Mouse (Mus musculus) hindbrain, postnatal 0 days (tissue): ENCODE results near the gene Rad54l. TPM values are rescaled to one million over a fixed set of nuclear protein-coding genes. Genes with fewer than 3 reads are reported as not detected.
A peak's percentile ranks its signal among the peaks of the same experiment; 100 is the strongest.

Experiments used
- ATAC-seq: fragments of 200-750 bp; cut with Nextera tagmentation; 2 replicates; pipeline ENCODE4 v1.8.0; 2017; ENCODE audit warnings: mild to moderate bottlenecking, moderate TSS enrichment, moderate library complexity
- DNase-seq: peaks from one replicate; pipeline ENCODE4 v3.0.0-alpha.2; 2015; ENCODE audit warnings: low spot score
- H3K27ac ChIP-seq: fragments of 300-500 bp; sonication (generic); 2 replicates; pipeline ENCODE4 v1.5.1; 2014; ENCODE audit warnings: mild to moderate bottlenecking
- H3K27me3 ChIP-seq: fragments of 300-500 bp; sonication (generic); 2 replicates; pipeline ENCODE4 v1.6.1; 2014; ENCODE audit warnings: low read length, mixed read lengths; ENCODE audit not compliant: insufficient read depth
- H3K36me3 ChIP-seq: fragments of 300-500 bp; sonication (generic); 2 replicates; pipeline ENCODE4 v1.6.1; 2014; ENCODE audit warnings: low read length, mixed read lengths; ENCODE audit not compliant: insufficient read depth
- H3K4me1 ChIP-seq: fragments of 300-500 bp; sonication (generic); 2 replicates; pipeline ENCODE4 v1.6.1; 2014; ENCODE audit warnings: antibody characterized with exemption, low read length, mixed read lengths; ENCODE audit not compliant: insufficient read depth
- H3K4me2 ChIP-seq: fragments of 300-500 bp; sonication (generic); 2 replicates; pipeline ENCODE4 v1.6.1; 2014; ENCODE audit warnings: low read depth, mild to moderate bottlenecking, low read length, moderate library complexity, mixed read lengths
- H3K4me3 ChIP-seq: fragments of 300-500 bp; sonication (generic); 2 replicates; pipeline ENCODE4 v1.5.1; 2014; ENCODE audit warnings: low read length
- H3K9ac ChIP-seq: fragments of 300-500 bp; sonication (generic); replicated peaks from 2 replicates; pipeline ENCODE4 v1.6.1; 2014; ENCODE audit warnings: mild to moderate bottlenecking, low read length, moderate library complexity, mixed read lengths
- H3K9me3 ChIP-seq: fragments of 300-500 bp; sonication (generic); 2 replicates; pipeline ENCODE4 v1.6.1; 2016; ENCODE audit warnings: low read length, mixed read lengths
- CTCF ChIP-seq: IDR thresholded peaks from 2 replicates; pipeline ENCODE4 v1.5.1; 2016; ENCODE audit warnings: antibody characterized with exemption, control low read depth, low read depth
- WGBS: fragments of 180-500 bp; shearing (Covaris S2); extraction: QIAGEN DNeasy Blood & Tissue Kit; methylation state at CpG from one replicate; pipeline ENCODE4 v1.1.7; 2014; 5-methylcytosine and 5-hydroxymethylcytosine counted together
- polyA plus RNA-seq: library from polyadenylated mRNA; unstranded; fragments of >200 nt; fragmentation: Nextera tagmentation; extraction: Ambion mirVana; gene quantifications from 2 replicates; pipeline ENCODE4 v1.2.1, GENCODE M21; 2015
- total RNA-seq: library from RNA; depleted of rRNA; stranded (reverse); fragments of >200 nt; gene quantifications from 2 replicates; pipeline ENCODE4 v1.2.3, GENCODE M21; 2014; rRNA removed

Rad54l gene
- total RNA-seq (3.8 and 5.3 TPM in 2 replicates), polyA plus RNA-seq (5.4 and 6.1 TPM in 2 replicates)

GRCm38 (mm10) chr4:116123602-116124519 is at the start of gene Rad54l, which contains the start of gene Pomgnt1:
Rad54l (minus strand) TSS chr4:116123690.
Pomgnt1 (plus strand) TSS chr4:116123840.
- DNase-seq (peak; percentile 97), ATAC-seq (peak; percentile 98)
- Histone ChIP-seq H3K27me3 (no peaks in the 10 kb centered on the region), H3K4me1 (0 out of 2 replicates have a peak, but pooled peaks cover 6% of the 10 kb centered on the region), H3K9ac (peak within 1 kb of the TSS; percentile 51), H3K4me2 (peak within 1 kb of the TSS; percentile 72), H3K4me3 (peak within 1 kb of the TSS; percentile 50), H3K27ac (peak within 1 kb of the TSS; percentile 41; the same call in 1 of the 2 replicates), H3K36me3 (no peaks in the 10 kb centered on the region), H3K9me3 (no peaks in the 10 kb centered on the region)
- WGBS = 4% methylated on average over 24 of the region's 24 CpGs
- TF ChIP-seq CTCF = peak; percentile 66

GRCm38 (mm10) chr4:116173072-116173471 is 49.6 kb upstream of the Rad54l start, which contains the start of the genes 1700042G07Rik and Gm49337:
1700042G07Rik (plus strand) TSS chr4:116173372.
Gm49337 (plus strand) TSS chr4:116173384.
- Histone ChIP-seq H3K27ac (0 out of 2 replicates have a peak within 1 kb of the TSS, but pooled peaks have one; percentile 89), H3K36me3 (no peaks in the 10 kb centered on the region), H3K4me1 (peaks cover 21% of the 10 kb centered on the region), H3K9ac (no peak within 1 kb of the TSS), H3K4me2 (no peak within 1 kb of the TSS), H3K27me3 (no peaks in the 10 kb centered on the region), H3K4me3 (no peak within 1 kb of the TSS), H3K9me3 (no peaks in the 10 kb centered on the region)
- ATAC-seq = no peak
- TF ChIP-seq CTCF = no peak
- no peak for DNase-seq
- 77% methylated on average over 6 of the region's 6 CpGs for WGBS

GRCm38 (mm10) chr4:116169353-116169672 is 45.8 kb upstream of the Rad54l start:
- Histone ChIP-seq H3K4me2 (no peak overlapping the region), H3K9me3 (no peaks in the 10 kb centered on the region), H3K36me3 (no peaks in the 10 kb centered on the region), H3K4me3 (no peak overlapping the region), H3K27me3 (no peaks in the 10 kb centered on the region), H3K9ac (no peak overlapping the region), H3K4me1 (0 out of 2 replicates have a peak, but pooled peaks cover under 1% of the 10 kb centered on the region), H3K27ac (no peak overlapping the region)
- TF ChIP-seq CTCF = no peak
- 62% methylated on average over 3 of the region's 3 CpGs for WGBS
- DNase-seq (no peak), ATAC-seq (peak; percentile 38)

- Histone ChIP-seq H3K27me3 (no peaks in the 10 kb centered on the region), H3K36me3 (no peaks in the 10 kb centered on the region), H3K4me3 (no peak overlapping the region), H3K4me2 (no peak overlapping the region), H3K9me3 (no peaks in the 10 kb centered on the region), H3K27ac (no peak overlapping the region), H3K4me1 (no peaks in the 10 kb centered on the region), H3K9ac (no peak overlapping the region)
- 84% methylated on average over 7 of the region's 8 CpGs for WGBS
- peak; percentile 75 for TF ChIP-seq CTCF
- peak; percentile 88 for DNase-seq
- peak; percentile 76 for ATAC-seq
These were observed 45.3 kb upstream of the Rad54l start for GRCm38 (mm10) chr4:116168617-116169352.

GRCm38 (mm10) chr4:116167404-116167803 is 43.9 kb upstream of the Rad54l start, which contains the start of gene Tspan1:
Tspan1 (minus strand) TSS chr4:116167601.
- Histone ChIP-seq H3K4me2 (no peak within 1 kb of the TSS), H3K27me3 (no peaks in the 10 kb centered on the region), H3K4me3 (no peak within 1 kb of the TSS), H3K27ac (no peak within 1 kb of the TSS), H3K36me3 (no peaks in the 10 kb centered on the region), H3K9me3 (no peaks in the 10 kb centered on the region), H3K9ac (no peak within 1 kb of the TSS), H3K4me1 (no peaks in the 10 kb centered on the region)
- no peak for DNase-seq
- no peak for TF ChIP-seq CTCF
- no peak for ATAC-seq
- WGBS = 40% methylated on average over 7 of the region's 7 CpGs

- WGBS = 77% methylated on average over 8 of the region's 8 CpGs
These were observed 42.4 kb upstream of the Rad54l start for GRCm38 (mm10) chr4:116165708-116166407.

More at GRCm38 (mm10) chr4:116165708-116166407, 42.4 kb upstream of the Rad54l start:
- Histone ChIP-seq H3K4me2 (no peak overlapping the region), H3K27ac (no peak overlapping the region), H3K4me1 (no peaks in the 10 kb centered on the region), H3K4me3 (no peak overlapping the region), H3K9me3 (no peaks in the 10 kb centered on the region), H3K36me3 (no peaks in the 10 kb centered on the region), H3K9ac (no peak overlapping the region), H3K27me3 (no peaks in the 10 kb centered on the region)
- TF ChIP-seq CTCF = no peak
- no peak for DNase-seq
- ATAC-seq = no peak
